Mouse (Mus musculus) heart, embryonic 15.5 days (tissue): ENCODE data around the gene Bcl2. TPM values are rescaled to one million over a fixed set of nuclear protein-coding genes. Genes with fewer than 3 reads are reported as not detected.
A peak's percentile ranks its signal among the peaks of the same experiment; 100 is the strongest.

Experiments used
- ATAC-seq: fragments of 200-750 bp; cut with Nextera tagmentation; replicated peaks from 2 replicates; pipeline ENCODE4 v1.8.0; 2017; ENCODE audit warnings: low read depth, moderate TSS enrichment; ENCODE audit not compliant: insufficient number of reproducible peaks, insufficient read depth, low FRiP score
- H3K27ac ChIP-seq: fragments of 300-500 bp; sonication (generic); 2 replicates; pipeline ENCODE4 v1.5.1; 2015; ENCODE audit warnings: mild to moderate bottlenecking, inconsistent platforms
- H3K27me3 ChIP-seq: fragments of 300-500 bp; sonication (generic); 2 replicates; pipeline ENCODE4 v1.6.1; 2015; ENCODE audit warnings: inconsistent platforms
- H3K36me3 ChIP-seq: fragments of 300-500 bp; sonication (generic); 2 replicates; pipeline ENCODE4 v1.6.1; 2015; ENCODE audit warnings: mild to moderate bottlenecking, inconsistent platforms
- H3K4me1 ChIP-seq: fragments of 300-500 bp; sonication (generic); replicated peaks from 2 replicates; pipeline ENCODE4 v1.6.1; 2015; ENCODE audit warnings: inconsistent platforms
- H3K4me2 ChIP-seq: fragments of 300-500 bp; sonication (generic); 2 replicates; pipeline ENCODE4 v1.6.1; 2015; ENCODE audit warnings: inconsistent platforms, mild to moderate bottlenecking, moderate library complexity
- H3K4me3 ChIP-seq: fragments of 300-500 bp; sonication (generic); 2 replicates; pipeline ENCODE4 v1.5.1; 2015; ENCODE audit warnings: mild to moderate bottlenecking, inconsistent platforms
- H3K9ac ChIP-seq: fragments of 300-500 bp; sonication (generic); 2 replicates; pipeline ENCODE4 v1.6.1; 2015; ENCODE audit warnings: mild to moderate bottlenecking, inconsistent platforms
- H3K9me3 ChIP-seq: fragments of 300-500 bp; sonication (generic); replicated peaks from 2 replicates; pipeline ENCODE4 v1.6.1; 2016; ENCODE audit warnings: inconsistent platforms
- WGBS: fragments of 180-500 bp; shearing (Covaris S2); methylation state at CpG from one replicate; pipeline ENCODE4 v1.1.7; 2015; ENCODE audit warnings: mixed read lengths; 5-methylcytosine and 5-hydroxymethylcytosine counted together
- polyA plus RNA-seq: library from polyadenylated mRNA; unstranded; fragments of >200 nt; fragmentation: Nextera tagmentation; extraction: Ambion mirVana; gene quantifications from 2 replicates; pipeline ENCODE4 v1.2.1, GENCODE M21; 2015

Bcl2 gene
- polyA plus RNA-seq, 1 experiment from 2014 or later = 7.4 TPM

DNA sequence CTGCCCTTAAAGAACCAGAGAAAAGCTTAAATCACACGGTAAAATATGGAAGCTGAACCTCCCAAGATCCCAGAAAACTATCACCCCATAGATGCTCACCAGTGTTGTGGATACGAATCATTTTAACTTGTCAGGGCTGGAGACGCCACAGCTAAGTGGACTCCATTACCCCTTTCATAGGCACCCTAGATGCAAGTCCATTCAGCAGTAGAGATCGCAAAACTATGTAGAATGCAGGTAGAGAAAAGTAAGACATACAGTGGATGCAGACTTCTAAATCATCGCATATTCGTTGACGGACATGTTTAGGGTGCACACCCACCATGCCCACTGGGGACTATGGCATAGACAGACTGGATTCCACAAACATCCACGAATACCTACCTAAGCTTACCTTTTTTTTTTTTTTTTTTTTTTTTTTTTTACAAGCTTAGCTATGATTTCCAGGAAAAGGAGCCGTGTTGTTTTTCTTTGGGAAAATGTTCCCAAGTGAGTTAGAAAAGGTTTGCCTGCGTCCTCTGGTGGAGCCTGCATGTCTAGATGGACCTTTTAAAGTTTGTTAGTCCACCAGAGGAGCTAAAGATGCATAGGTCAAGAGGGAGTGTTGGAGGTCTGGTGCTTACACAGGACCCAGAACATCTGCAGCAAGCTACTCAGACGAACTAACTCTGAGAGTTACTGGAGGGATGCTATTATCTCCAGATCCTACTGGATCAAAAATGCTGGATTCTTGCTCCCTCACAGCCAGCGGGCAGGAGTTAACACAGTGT is 2.5 kb downstream of the Bcl2 start:
- no peaks in the 10 kb centered on the region for H3K36me3 ChIP-seq
- H3K4me2 ChIP-seq = peak overlapping the region; percentile 92
- H3K27ac ChIP-seq = no peak overlapping the region
- H3K4me1 ChIP-seq = peaks cover 30% of the 10 kb centered on the region
- 53% methylated on average over 12 of the region's 12 CpGs for WGBS
- H3K9ac ChIP-seq = 0 out of 2 replicates have a peak overlapping the region, but pooled peaks have one; percentile 91
- no peaks in the 10 kb centered on the region for H3K9me3 ChIP-seq
- no peak for ATAC-seq
- H3K27me3 ChIP-seq = no peaks in the 10 kb centered on the region
- peak overlapping the region; percentile 96 for H3K4me3 ChIP-seq

DNA sequence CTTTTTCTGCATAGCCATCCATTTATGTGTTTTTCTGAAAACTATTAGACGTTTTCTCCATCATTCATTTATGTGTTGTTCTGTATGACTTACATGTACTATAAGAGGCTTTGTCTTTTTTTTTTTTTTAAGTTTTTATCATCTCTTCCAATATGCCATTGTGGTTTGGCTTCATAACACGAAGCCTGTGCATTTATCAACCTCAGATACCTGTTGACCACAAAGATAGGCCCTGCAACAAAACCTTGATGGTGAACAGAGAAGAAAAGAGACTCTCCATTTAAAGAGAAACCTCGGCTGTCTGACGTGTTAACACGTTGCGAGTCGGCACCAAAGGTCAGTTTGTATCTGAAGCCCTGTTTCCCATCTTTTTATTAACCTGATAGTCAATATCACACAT is 3.9 kb downstream of the Bcl2 start:
- H3K4me1 ChIP-seq = peaks cover 30% of the 10 kb centered on the region
- 68% methylated on average over 7 of the region's 7 CpGs for WGBS
- no peak overlapping the region for H3K4me3 ChIP-seq
- H3K4me2 ChIP-seq = peak overlapping the region; percentile 27; the same call in 1 of the 2 replicates
- no peaks in the 10 kb centered on the region for H3K9me3 ChIP-seq
- H3K27ac ChIP-seq = no peak overlapping the region
- no peak for ATAC-seq
- no peaks in the 10 kb centered on the region for H3K27me3 ChIP-seq
- no peak overlapping the region for H3K9ac ChIP-seq
- no peaks in the 10 kb centered on the region for H3K36me3 ChIP-seq

DNA sequence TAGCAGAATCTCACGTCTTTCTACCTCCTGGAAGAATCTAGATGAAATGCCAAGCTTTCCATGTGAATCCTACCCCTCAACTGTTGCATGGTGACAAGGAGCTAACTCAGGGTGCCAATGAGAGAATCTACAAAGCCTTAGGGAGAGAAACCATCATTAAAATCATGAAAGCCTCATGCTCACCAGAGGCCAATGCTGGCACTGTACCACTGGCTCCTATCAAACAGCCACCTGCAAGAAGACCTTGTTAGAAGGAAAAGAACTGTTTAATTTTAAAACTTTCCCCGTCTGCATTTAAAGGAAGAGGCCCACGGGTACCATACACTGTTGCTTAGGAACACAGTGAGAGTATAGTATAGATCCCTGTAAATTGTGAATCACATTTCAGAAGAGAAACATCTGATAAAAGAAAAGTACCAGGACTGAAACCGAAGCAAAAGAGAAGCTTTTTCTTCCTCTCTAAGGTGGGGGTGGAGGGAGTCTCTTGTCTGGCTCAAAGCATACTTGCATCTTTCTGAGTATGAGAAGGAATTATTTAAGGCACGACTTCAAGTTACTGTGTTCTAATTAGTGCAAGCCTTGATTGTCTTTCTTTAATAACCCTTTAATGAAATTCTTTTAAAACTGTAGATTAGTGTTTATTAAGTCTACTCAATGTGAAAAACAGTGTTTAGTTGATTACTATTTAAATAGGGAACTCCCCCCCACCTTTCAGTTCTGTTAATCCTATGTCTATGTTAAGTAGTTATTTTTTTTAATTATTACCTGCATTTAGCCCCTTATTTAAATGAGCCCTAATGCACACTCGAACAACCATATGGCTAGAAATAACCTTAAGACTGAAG is 6.8 kb downstream of the Bcl2 start:
- no peak overlapping the region for H3K9ac ChIP-seq
- H3K9me3 ChIP-seq = no peaks in the 10 kb centered on the region
- H3K4me1 ChIP-seq = peaks cover 22% of the 10 kb centered on the region
- no peak overlapping the region for H3K27ac ChIP-seq
- H3K4me2 ChIP-seq = no peak overlapping the region
- no peak overlapping the region for H3K4me3 ChIP-seq
- ATAC-seq = no peak
- no peaks in the 10 kb centered on the region for H3K27me3 ChIP-seq
- WGBS = 72% methylated on average over 6 of the region's 6 CpGs
- no peaks in the 10 kb centered on the region for H3K36me3 ChIP-seq

DNA sequence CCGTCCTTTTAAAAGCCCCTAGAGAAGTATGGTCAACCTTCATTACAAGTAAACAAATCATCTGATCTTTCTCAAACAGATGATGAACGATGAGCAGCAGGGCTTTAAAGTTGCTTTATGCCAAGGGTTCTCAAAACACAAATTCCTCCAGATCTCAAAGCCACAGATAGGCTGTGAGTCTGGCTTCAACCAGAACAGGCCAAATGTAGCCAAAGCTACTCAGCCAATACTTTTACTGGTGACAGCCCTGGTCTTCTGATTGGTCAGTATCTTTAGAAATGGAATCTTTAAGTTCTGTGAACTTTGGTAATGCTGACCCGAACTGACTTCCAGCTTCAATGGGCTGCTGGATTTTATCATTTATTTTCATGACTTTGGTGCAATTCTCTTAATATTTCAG is 10.9 kb downstream of the Bcl2 start:
- ATAC-seq = no peak
- Histone ChIP-seq H3K4me3 (no peak overlapping the region), H3K9me3 (no peaks in the 10 kb centered on the region), H3K9ac (no peak overlapping the region), H3K36me3 (no peaks in the 10 kb centered on the region), H3K4me1 (peaks cover 10% of the 10 kb centered on the region), H3K4me2 (0 out of 2 replicates have a peak overlapping the region, but pooled peaks have one; percentile 0), H3K27ac (no peak overlapping the region), H3K27me3 (no peaks in the 10 kb centered on the region)
- WGBS = 43% methylated on average over 3 of the region's 3 CpGs

DNA sequence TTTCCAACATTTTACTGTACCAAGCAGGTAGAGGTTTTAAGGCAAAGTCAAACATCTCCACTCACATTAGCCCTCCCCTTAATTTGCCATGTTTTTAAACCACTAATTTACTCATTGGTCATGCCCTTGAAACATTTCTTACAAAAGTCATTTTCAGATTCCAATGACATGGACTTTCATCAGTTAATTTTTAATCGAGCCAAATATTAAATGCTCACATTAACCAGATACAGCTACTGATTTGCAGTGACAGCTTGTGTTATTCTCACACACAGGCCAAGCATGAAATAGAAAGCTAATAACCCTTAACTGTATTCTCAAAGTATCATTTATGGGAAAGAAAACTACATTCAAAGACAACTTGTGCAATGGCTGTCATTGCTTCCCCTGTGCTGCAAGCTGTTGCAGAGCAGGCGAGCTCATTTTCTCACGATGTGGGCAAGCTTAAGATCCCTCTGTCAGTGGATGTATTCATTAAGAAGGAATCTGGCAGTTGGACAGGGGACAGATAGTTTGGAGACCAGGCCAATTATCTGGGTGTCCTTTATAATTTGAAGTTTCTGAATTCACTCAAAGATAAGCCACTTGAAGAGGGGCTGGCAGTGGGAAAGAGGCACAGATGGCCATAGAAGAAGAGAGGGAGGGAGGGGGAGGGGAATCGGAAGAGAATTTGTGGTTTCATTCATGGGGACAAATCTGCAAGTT is 11.5 kb downstream of the Bcl2 start:
- Histone ChIP-seq H3K9ac (no peak overlapping the region), H3K9me3 (no peaks in the 10 kb centered on the region), H3K36me3 (no peaks in the 10 kb centered on the region), H3K27ac (no peak overlapping the region), H3K4me1 (peaks cover 10% of the 10 kb centered on the region), H3K4me3 (no peak overlapping the region), H3K27me3 (no peaks in the 10 kb centered on the region), H3K4me2 (0 out of 2 replicates have a peak overlapping the region, but pooled peaks have one; percentile 0)
- no peak for ATAC-seq
- WGBS = 29% methylated on average over 4 of the region's 4 CpGs

DNA sequence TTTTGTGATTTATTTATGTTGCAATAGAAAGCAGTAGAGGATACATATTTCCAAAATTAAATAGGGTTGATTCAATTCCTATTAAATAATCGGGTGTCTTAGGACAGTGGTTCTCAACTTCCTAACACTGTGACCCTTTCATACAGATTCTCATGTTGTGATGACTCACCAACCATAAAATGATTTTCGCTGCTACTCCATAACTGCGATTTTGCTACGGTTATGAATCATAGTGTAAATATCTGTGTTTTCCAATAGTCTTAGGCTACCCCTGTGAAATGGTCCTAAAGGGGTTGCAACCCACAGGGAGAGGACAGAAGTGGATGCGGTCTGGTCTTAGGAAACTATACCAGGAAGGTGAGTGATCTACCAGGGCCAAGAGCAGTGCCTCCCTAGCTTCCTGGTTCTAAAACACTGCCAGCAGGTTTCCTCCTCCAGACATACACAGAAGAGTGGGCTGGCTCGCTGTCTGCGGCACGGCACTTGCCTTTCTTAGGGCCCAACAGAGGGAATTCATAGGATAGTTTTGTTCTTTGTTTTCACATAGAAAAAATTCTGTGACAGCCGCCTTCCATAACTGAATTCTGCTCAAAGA is 13.5 kb downstream of the Bcl2 start:
- peaks cover 13% of the 10 kb centered on the region for H3K4me1 ChIP-seq
- H3K27ac ChIP-seq = no peak overlapping the region
- H3K9me3 ChIP-seq = no peaks in the 10 kb centered on the region
- WGBS = 88% methylated on average over 9 of the region's 9 CpGs
- no peaks in the 10 kb centered on the region for H3K36me3 ChIP-seq
- H3K4me3 ChIP-seq = no peak overlapping the region
- no peak overlapping the region for H3K4me2 ChIP-seq
- no peak overlapping the region for H3K9ac ChIP-seq
- H3K27me3 ChIP-seq = no peaks in the 10 kb centered on the region
- ATAC-seq = no peak

DNA sequence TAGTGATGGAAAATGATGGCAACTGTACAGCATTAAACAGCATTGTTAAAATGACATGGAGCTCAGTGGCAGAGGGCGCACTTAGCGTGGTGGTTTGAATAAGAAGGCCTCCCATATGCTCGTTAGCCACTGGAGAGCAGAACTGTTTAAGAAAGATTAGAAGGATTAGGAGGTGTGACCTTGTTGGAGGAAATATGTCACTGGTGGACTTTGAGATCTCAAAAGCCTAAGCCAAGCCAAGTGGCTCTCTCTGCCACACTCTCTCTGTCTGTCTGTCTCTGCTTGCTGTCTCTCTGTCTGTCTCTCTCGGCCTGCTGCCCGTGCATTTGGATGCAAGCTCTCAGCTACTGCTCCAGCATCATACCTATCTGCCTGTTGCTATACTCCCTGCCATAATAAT is 17.6 kb downstream of the Bcl2 start:
- ATAC-seq = no peak
- H3K36me3 ChIP-seq = no peaks in the 10 kb centered on the region
- no peaks in the 10 kb centered on the region for H3K27me3 ChIP-seq
- no peaks in the 10 kb centered on the region for H3K9me3 ChIP-seq
- peaks cover 14% of the 10 kb centered on the region for H3K4me1 ChIP-seq
- no peak overlapping the region for H3K4me2 ChIP-seq
- WGBS = 84% methylated on average over 5 of the region's 5 CpGs
- H3K4me3 ChIP-seq = no peak overlapping the region
- H3K9ac ChIP-seq = no peak overlapping the region
- no peak overlapping the region for H3K27ac ChIP-seq

DNA sequence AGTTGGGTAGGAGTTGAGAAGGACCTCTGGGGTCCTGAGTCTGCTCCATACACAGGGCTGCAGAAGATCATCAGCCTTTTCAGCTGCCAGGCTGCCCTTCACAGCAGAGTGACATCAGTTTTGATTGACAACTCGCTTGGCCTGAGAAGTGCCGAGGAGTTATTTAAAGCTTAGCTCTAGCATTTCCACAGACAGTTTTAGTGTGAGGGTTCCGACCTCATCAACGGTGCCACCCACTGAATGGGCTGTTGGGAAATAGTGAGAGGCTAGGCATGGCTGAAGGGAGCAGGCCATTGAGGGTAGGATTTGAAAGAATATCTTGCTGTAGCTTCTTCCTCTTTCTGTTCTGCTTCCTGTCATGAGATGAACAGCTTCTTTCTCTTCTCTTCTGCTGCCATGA is 18.4 kb downstream of the Bcl2 start:
- peaks cover 14% of the 10 kb centered on the region for H3K4me1 ChIP-seq
- H3K36me3 ChIP-seq = no peaks in the 10 kb centered on the region
- no peak overlapping the region for H3K27ac ChIP-seq
- H3K27me3 ChIP-seq = no peaks in the 10 kb centered on the region
- WGBS = 36% methylated on average over 4 of the region's 4 CpGs
- ATAC-seq = no peak; the same call in 1 of the 2 replicates
- H3K9ac ChIP-seq = no peak overlapping the region
- H3K4me3 ChIP-seq = no peak overlapping the region
- H3K9me3 ChIP-seq = no peaks in the 10 kb centered on the region
- no peak overlapping the region for H3K4me2 ChIP-seq

DNA sequence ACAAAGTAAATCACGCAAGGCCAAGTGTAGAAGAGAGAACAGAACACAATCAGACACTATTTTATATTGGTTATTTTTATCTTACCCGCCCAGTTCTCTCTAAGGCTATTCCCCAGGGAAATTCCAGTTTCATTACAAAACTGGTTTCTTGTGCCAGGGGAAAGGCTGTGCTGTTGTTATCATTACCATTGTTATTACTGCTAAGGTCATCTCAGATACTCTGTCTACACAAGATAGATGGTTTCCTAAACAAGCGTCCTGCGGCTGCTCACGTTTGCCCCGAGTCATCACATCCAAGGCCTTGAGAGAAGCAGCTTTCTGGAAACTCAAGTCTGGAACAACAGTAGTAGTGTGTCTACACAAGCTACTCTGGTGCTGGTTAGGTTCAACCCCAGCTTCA is 19.8 kb downstream of the Bcl2 start:
- Histone ChIP-seq H3K9ac (no peak overlapping the region), H3K4me3 (no peak overlapping the region)

DNA sequence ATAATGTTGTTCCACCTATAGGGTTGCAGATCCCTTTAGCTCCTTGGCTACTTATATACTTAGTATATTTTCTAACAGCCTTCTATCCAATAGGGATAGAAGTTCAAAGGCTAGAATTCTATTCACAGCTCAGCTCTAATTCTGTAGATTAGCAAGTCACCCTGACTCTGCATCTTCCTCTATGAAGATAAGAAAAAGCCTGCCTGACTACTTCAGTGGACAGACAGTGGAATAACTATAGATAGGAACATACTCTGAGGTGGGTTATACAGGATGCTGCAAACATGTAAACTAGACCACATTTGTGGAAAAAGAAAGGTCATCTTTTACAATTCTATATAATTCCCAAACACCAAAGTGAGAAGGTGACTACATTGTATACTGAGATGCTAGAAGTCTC is 21.5 kb downstream of the Bcl2 start:
- no peaks in the 10 kb centered on the region for H3K27me3 ChIP-seq
- H3K27ac ChIP-seq = no peak overlapping the region
- ATAC-seq = no peak
- no peak overlapping the region for H3K9ac ChIP-seq
- peaks cover 24% of the 10 kb centered on the region for H3K4me1 ChIP-seq
- no peak overlapping the region for H3K4me2 ChIP-seq
- no peaks in the 10 kb centered on the region for H3K9me3 ChIP-seq
- H3K36me3 ChIP-seq = no peaks in the 10 kb centered on the region
- H3K4me3 ChIP-seq = no peak overlapping the region

More for the DNA sequence above, 19.8 kb downstream of the Bcl2 start:
- Histone ChIP-seq H3K9me3 (no peaks in the 10 kb centered on the region), H3K4me1 (peaks cover 14% of the 10 kb centered on the region), H3K27me3 (no peaks in the 10 kb centered on the region), H3K4me2 (no peak overlapping the region), H3K36me3 (no peaks in the 10 kb centered on the region), H3K27ac (no peak overlapping the region)
- peak; percentile 22; the same call in 1 of the 2 replicates for ATAC-seq
- WGBS = 65% methylated on average over 6 of the region's 6 CpGs

DNA sequence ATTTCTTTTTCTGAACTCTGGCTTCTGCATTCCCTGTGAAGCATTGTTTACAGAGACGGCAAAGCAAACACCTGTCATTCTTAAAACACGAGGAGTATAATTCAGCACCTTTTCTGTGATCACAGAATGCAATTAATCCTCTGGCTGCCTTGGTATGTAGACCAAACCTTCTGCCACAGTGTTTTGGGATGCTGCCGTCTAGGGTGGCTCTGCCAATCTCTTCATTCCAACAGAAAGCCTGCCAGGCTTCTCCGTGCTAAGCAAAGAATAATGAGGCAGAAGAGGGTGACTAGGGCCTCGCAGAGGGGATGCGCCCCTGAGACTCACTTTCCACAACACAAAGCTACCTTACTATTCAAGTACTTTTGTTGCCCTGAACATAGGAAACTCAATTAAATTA is 23.2 kb downstream of the Bcl2 start:
- Histone ChIP-seq H3K9ac (no peak overlapping the region), H3K4me1 (peaks cover 27% of the 10 kb centered on the region), H3K9me3 (no peaks in the 10 kb centered on the region), H3K4me2 (no peak overlapping the region), H3K27me3 (no peaks in the 10 kb centered on the region), H3K4me3 (no peak overlapping the region), H3K27ac (no peak overlapping the region), H3K36me3 (no peaks in the 10 kb centered on the region)
- WGBS = 75% methylated on average over 6 of the region's 6 CpGs
- ATAC-seq = no peak
